Mouse (Mus musculus) left cerebral cortex, adult 2 months (tissue): Measurements from ENCODE around the gene Hnrnpu. TPM values are rescaled to one million over a fixed set of nuclear protein-coding genes. Genes with fewer than 3 reads are reported as not detected.

Experiments
- DNase-seq, 2 experiments: peaks; one replicate each; pipeline ENCODE4 v3.0.0; 2021 to 2022; ENCODE audit warnings: low spot score in 2 of 2, mixed read lengths in 1 of 2; ENCODE audit errors: extremely low spot score in 1 of 2
- H3K27ac ChIP-seq: fragments of 200-600 bp; 2 replicates; pipeline ENCODE4 v1.8.1; 2022
- H3K4me3 ChIP-seq: fragments of 200-600 bp; 2 replicates; pipeline ENCODE4 v1.8.1; 2022
- CTCF ChIP-seq: fragments of 200-600 bp; IDR thresholded peaks from 2 replicates; pipeline ENCODE4 v1.8.1; 2022; ENCODE audit warnings: antibody characterized with exemption, mild to moderate bottlenecking, moderate library complexity
- intact Hi-C: fragments of 180-260 bp; cut with DNase I; formaldehyde crosslinking; loops from one replicate; pipeline ENCODE4 v1.15.1; 2025
- long read RNA-seq, 2 experiments: library from polyadenylated mRNA; stranded (forward); transcript quantifications; one replicate each; pipeline ENCODE4 v2.0.0; 2021; ENCODE audit warnings: borderline mapping rate in 2 of 2
- total RNA-seq, 2 experiments: library from RNA; stranded (reverse); gene quantifications; 2 replicates each; pipeline ENCODE4 v1.2.3; 2021

The Hnrnpu gene
- total RNA-seq, result 100 to 1,000 TPM; 411 to 430 TPM
- long read RNA-seq, experiment 1, full-length matches to known transcripts, result 373 of 487 reads
- long read RNA-seq, experiment 1, partial matches to known transcripts, result 14 of 487 reads
- long read RNA-seq, experiment 1, other reads (novel, unspliced or antisense), result 100 of 487 reads
- long read RNA-seq, experiment 2, full-length matches to known transcripts, result 300 of 411 reads
- long read RNA-seq, experiment 2, partial matches to known transcripts, result 11 of 411 reads
- long read RNA-seq, experiment 2, other reads (novel, unspliced or antisense), result 100 of 411 reads

GRCm38 (mm10) chr1:178337551-178338317 is at the start of gene Hnrnpu:
Hnrnpu (minus strand) TSS chr1:178337797.
- DNase-seq, result peak; percentile 97 to 98
- H3K27ac ChIP-seq, result peak within 1 kb of the TSS; percentile 100
- no peak; the same call in 1 of the 2 replicates for TF ChIP-seq CTCF
- peak within 1 kb of the TSS; percentile 79 for H3K4me3 ChIP-seq
- intact Hi-C loops, result loop anchor here (1.0 to 10.0 kb wide), 5 partner anchors 19 to 1437 kb away; partner anchors contain the start of gene Efcab2

- intact Hi-C loops, result no loop called here
- no peak overlapping the region for H3K27ac ChIP-seq
- DNase-seq, result no peak
Measured at GRCm38 (mm10) chr1:178382165-178382564, 44.6 kb upstream of the Hnrnpu start.

GRCm38 (mm10) chr1:178379224-178379623 is 41.6 kb upstream of the Hnrnpu start:
- no peak for DNase-seq

More at GRCm38 (mm10) chr1:178382165-178382564, 44.6 kb upstream of the Hnrnpu start:
- no peak for TF ChIP-seq CTCF
- H3K4me3 ChIP-seq, result no peak overlapping the region

GRCm38 (mm10) chr1:178378115-178378514 is 40.5 kb upstream of the Hnrnpu start:
- H3K4me3 ChIP-seq, result no peak overlapping the region
- intact Hi-C loops, result no loop called here

More at GRCm38 (mm10) chr1:178379224-178379623, 41.6 kb upstream of the Hnrnpu start:
- no peak overlapping the region for H3K4me3 ChIP-seq
- no peak for TF ChIP-seq CTCF
- intact Hi-C loops, result no loop called here
- no peak overlapping the region for H3K27ac ChIP-seq

GRCm38 (mm10) chr1:178376907-178377306 is 39.3 kb upstream of the Hnrnpu start:
- no peak for DNase-seq
- no peak for TF ChIP-seq CTCF
- Histone ChIP-seq H3K4me3 (no peak overlapping the region), H3K27ac (no peak overlapping the region)
- intact Hi-C loops, result no loop called here

More at GRCm38 (mm10) chr1:178378115-178378514, 40.5 kb upstream of the Hnrnpu start:
- no peak for DNase-seq
- no peak overlapping the region for H3K27ac ChIP-seq
- no peak for TF ChIP-seq CTCF

- TF ChIP-seq CTCF, result no peak
- intact Hi-C loops, result no loop called here
- DNase-seq, result no peak
- no peak overlapping the region for H3K4me3 ChIP-seq
- no peak overlapping the region for H3K27ac ChIP-seq
Measured at GRCm38 (mm10) chr1:178376061-178376460, 38.5 kb upstream of the Hnrnpu start.

GRCm38 (mm10) chr1:178375381-178375780 is 37.8 kb upstream of the Hnrnpu start:
- intact Hi-C loops, result no loop called here
- TF ChIP-seq CTCF, result no peak; the same call in 1 of the 2 replicates
- no peak overlapping the region for H3K27ac ChIP-seq
- H3K4me3 ChIP-seq, result no peak overlapping the region
- DNase-seq, result no peak

GRCm38 (mm10) chr1:178372681-178373080 is 35.1 kb upstream of the Hnrnpu start:
- no peak overlapping the region for H3K4me3 ChIP-seq
- no peak for TF ChIP-seq CTCF
- no peak for DNase-seq
- H3K27ac ChIP-seq, result no peak overlapping the region
- intact Hi-C loops, result no loop called here

GRCm38 (mm10) chr1:178369272-178369651 is 31.7 kb upstream of the Hnrnpu start:
- peak in 1 of 2 experiments; percentile 19 for DNase-seq
- TF ChIP-seq CTCF, result no peak
- Histone ChIP-seq H3K4me3 (peak overlapping the region; percentile 45), H3K27ac (peak overlapping the region; percentile 96)
- intact Hi-C loops, result loop anchor here (1.0 kb wide), 3 partner anchors 32 to 51 kb away; partner anchors contain the start of genes Efcab2 and Hnrnpu

- H3K27ac ChIP-seq, result peak overlapping the region; percentile 96
- intact Hi-C loops, result loop anchor here (1.0 kb wide), 3 partner anchors 31 to 50 kb away; partner anchors contain the start of genes Efcab2 and Hnrnpu
- no peak for TF ChIP-seq CTCF
- H3K4me3 ChIP-seq, result peak overlapping the region; percentile 45
- peak; percentile 94 for DNase-seq
Measured at GRCm38 (mm10) chr1:178368548-178369271, 31.1 kb upstream of the Hnrnpu start.

- intact Hi-C loops, result no loop called here
- TF ChIP-seq CTCF, result no peak
- H3K27ac ChIP-seq, result peak overlapping the region; percentile 96
- H3K4me3 ChIP-seq, result no peak overlapping the region
- DNase-seq, result no peak
Measured at GRCm38 (mm10) chr1:178368121-178368520, 30.5 kb upstream of the Hnrnpu start.
